Mouse (Mus musculus) adrenal gland, postnatal 10 days (tissue): ENCODE results near the gene Bsn. TPM values are rescaled to one million over a fixed set of nuclear protein-coding genes. Genes with fewer than 3 reads are reported as not detected.

Experiments
- DNase-seq: peaks from one replicate; pipeline ENCODE4 v3.0.0; 2021; ENCODE audit warnings: mixed read lengths
- long read RNA-seq, 2 experiments: library from polyadenylated mRNA; stranded (forward); transcript quantifications; one replicate each; pipeline ENCODE4 v2.0.0; 2021
- total RNA-seq, 2 experiments: library from RNA; stranded (reverse); gene quantifications; 2 replicates each; pipeline ENCODE4 v1.2.3; 2021

Gene Bsn
- total RNA-seq, result 1 to 10 TPM; 1.7 to 2.7 TPM
- long read RNA-seq, experiment 1, partial matches to known transcripts, result 0 of 1 reads
- long read RNA-seq, experiment 1, other reads (novel, unspliced or antisense), result 1 of 1 reads
- long read RNA-seq, experiment 2, partial matches to known transcripts, result 1 of 1 reads
- long read RNA-seq, experiment 2, other reads (novel, unspliced or antisense), result 0 of 1 reads

DNA sequence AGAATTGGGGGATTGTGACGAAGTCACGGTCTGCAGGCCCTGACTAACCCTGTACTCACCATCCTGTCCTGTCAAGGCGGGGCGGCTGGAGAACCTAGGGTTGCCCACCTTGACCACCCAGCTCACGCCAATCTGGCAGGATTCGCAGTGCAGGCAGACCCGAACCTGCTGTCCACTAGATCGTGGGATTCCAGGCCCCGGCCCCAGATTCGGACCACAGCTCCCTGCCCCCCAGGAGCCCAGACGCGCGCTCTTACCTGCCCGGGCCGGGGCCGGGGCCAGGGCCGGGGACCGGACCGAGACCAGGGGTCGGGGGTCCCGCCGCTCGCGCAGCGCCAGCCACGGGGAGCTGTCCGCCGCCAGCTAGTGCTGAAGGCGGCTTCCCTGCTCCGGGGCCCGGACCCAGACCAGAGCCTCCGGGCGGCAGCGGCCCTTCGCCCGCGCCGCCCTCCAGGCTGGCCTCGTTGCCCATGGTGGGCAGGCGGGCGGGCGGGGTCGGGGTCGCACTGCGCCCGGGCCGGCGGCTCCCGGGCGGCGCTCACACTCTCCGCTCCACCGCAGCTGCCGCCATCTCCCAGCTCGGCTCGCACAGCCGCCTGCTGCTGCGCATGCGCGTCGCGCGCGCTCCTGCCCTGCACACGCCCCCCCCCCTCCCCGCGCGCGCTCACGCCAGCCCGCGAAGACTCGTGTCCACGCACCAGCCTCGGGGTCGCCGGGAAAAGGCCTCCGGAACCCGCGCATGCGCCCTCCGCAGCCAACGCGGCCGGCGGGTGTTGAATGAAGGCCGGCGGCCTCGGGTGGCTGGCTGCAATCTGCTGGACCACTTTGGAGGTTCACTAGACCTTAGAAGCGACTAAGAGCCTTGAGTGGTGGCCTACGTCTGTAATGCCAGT lies at the start of gene Bsn:
TSS of gene Bsn (minus strand) at position 598 of the 893 bp plus-strand sequence.
- DNase-seq, result peak; percentile 83

GRCm38 (mm10) chr9:108239951-108240350 lies 49.8 kb upstream of the Bsn start:
- DNase-seq, result no peak

DNA sequence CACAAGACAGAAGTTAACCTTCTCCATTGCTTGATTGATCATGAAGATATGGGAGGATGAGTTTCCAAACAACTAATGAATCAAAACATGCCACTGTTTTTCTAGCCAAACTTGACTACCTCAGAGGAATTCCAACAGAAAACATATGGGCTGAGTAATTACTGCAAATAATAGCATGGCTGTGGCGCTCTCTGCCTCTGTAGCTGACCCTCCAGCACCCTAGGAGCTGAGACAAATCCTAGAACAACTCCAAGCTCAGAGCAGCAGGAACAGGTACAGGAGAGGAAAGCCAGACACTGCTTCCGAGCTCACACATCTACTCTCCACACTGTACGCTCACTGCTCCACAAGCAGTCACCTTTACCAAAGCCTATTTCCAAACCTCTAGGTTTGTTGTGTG lies 48.6 kb upstream of the Bsn start:
- DNase-seq, result no peak

- no peak for DNase-seq
Measured at GRCm38 (mm10) chr9:108238402-108238801, 48.2 kb upstream of the Bsn start.

- no peak for DNase-seq
Measured at GRCm38 (mm10) chr9:108234682-108235081, 44.5 kb upstream of the Bsn start.

DNA sequence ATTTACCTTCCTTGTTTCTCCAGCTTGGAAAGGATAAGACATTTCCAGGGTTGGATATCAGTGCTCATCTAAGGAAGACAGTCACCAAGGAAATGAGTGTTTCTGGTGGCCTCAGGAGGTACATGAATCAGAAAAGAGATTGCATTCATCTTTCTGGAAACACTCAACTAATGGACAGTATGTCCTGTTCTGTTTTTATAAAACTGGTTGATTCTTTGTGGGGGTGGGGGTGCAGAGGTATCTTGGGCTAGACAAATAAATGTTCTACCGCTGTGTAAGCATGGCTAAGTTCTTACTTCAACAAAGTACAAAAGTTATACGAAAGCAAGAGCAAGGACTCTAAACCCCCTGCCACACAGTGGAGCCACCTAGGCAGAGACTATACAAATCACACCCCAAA lies 42.7 kb upstream of the Bsn start:
- no peak for DNase-seq

- peak; percentile 42 for DNase-seq
Measured at GRCm38 (mm10) chr9:108227911-108228649, 37.9 kb upstream of the Bsn start.

GRCm38 (mm10) chr9:108225166-108225565 lies 35.0 kb upstream of the Bsn start:
- no peak for DNase-seq

DNA sequence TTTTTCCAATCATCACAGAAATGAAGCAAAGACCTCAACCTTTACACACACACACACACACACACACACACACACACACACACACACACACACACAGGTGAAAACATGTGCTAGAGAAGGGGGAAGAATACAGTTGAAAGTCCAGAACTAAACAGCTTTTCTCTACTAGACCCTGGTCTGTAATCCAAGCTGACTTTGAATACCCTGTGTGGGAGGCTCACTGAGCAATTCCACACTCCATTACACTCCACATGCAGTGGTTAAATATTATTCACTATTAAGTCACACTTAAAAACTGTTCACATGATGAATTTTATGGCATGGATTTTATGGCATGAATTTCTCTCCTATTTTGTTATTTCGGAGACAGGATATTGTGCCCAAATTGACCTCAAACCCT lies 33.4 kb upstream of the Bsn start:
- no peak for DNase-seq

GRCm38 (mm10) chr9:108221566-108221965 lies 31.4 kb upstream of the Bsn start:
- DNase-seq, result no peak

DNA sequence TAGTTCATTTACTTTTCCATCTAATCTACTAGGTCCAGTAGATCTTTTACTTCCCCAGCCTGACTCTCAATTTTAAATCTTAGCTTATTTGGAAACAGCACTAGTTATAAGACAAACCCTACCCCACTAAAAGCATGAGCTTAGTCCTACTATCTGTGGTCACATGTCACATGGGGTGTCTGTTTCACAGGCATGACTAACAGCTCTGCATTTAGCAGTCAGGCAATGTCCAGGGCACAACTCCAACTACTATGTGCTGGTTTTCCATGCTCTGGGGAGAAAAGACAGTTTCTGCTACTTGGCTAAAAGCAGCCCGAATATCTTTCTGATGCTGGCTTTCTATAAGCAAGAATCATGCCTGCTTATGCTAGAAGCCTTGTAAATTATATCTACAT lies 30.2 kb upstream of the Bsn start:
- DNase-seq, result peak; percentile 65

DNA sequence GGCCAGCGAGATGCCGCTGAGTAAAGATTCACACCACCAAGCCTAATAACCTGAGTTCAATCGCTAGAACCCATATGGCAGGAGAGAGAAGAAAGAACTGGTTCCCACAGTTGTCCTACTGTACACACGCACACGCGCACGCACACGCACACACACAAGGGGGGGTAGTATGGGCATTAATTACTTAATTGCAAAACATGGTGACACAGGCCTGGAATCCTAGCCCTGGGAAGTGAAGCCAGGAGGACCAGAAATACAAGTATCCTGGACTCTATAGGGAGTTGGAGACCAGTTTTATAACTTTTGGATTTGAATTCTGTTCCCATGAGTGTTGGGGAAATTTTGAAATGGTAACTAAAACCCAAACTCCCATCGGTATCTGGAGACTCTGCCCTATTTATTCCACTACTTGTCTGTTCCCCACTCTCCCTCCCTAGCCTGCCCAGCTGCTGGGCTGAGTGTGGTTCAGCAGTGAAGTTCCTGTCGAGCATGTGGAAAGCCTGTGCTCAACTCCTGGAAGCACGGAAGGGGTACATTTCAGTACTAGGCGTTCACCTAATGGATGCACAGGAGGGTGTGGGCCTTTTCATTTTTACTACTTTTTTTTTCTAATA lies 29.7 kb upstream of the Bsn start:
- peak; percentile 29 for DNase-seq

GRCm38 (mm10) chr9:108217936-108218543 lies 27.9 kb upstream of the Bsn start:
- DNase-seq, result no peak

- no peak for DNase-seq
Measured at GRCm38 (mm10) chr9:108217406-108217805, 27.2 kb upstream of the Bsn start.

GRCm38 (mm10) chr9:108213105-108213504 lies 22.9 kb upstream of the Bsn start:
- DNase-seq, result no peak

DNA sequence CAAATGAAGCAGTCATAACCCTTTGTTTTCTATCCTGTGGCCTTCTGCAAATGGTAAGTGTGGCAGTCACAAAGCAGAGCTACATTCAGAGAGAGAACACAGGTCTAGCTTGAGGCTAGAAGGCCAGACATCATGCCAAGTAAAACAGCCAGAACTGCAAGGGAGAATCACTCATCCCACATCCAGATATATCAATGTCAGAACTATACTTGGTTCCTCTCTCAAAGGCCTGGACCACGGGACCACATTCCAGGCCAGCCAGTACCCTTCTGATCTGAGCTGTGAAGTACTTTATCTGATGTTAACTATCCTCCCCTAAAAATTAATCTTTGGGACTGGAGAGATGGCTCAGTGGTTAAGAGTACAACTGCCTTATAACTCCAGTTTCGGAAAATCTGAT lies 22.2 kb upstream of the Bsn start:
- DNase-seq, result no peak

DNA sequence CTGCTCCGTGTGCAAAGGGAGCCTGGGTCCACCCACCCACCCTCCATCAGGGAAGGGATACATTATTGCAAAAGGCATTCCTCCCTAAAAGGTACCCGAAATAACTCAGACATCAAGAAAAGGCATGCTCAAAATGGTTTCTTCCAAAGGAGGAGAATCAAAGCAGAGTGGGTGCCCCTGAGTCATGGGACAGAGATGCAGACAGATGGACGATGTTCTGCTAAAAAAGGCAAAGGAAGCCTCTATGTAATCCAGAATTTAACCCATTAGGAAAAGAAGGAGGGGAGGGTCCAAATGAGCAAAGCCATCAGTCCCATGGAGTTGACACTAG lies 15.4 kb upstream of the Bsn start:
- DNase-seq, result no peak

GRCm38 (mm10) chr9:108204884-108205570 lies 14.8 kb upstream of the Bsn start:
- no peak for DNase-seq

DNA sequence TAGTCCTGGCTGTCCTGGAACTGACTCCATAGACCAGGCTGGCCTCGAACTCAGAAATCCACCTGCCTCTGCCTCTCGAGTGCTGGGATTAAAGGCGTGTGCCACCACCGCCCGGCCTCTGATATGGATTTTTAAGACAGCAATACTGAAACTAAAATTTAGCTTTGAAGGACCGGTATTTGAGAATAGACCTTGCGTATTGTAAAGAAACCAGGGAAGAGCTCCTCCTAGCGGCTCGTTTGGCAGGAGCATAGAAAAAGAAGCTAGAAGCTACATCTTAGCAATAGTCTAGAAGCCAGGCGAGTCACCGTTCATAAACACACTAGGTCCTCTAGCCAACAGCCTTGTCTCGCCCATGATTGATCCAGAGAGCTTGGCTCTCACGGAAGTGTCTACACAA lies 12.8 kb upstream of the Bsn start:
- peak; percentile 84 for DNase-seq

DNA sequence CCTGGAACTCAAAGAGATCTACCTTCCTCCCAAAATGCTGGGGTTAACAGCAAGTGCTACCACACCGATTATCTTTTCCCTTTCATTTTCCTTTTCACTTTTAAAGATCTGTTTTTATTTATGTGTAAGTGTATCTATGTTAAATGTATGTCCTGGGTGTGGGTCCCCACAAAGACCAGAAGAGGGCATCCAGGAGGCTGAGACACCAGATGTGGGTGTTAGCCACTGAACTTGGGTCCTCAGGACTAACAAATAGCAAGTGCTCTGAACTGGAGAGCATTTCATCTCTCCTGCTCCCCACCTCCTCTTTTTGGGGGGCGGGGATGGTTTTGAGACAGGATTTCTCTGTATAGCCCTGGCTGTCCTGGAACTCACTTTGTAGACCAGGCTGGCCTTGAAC lies 12.0 kb upstream of the Bsn start:
- no peak for DNase-seq

DNA sequence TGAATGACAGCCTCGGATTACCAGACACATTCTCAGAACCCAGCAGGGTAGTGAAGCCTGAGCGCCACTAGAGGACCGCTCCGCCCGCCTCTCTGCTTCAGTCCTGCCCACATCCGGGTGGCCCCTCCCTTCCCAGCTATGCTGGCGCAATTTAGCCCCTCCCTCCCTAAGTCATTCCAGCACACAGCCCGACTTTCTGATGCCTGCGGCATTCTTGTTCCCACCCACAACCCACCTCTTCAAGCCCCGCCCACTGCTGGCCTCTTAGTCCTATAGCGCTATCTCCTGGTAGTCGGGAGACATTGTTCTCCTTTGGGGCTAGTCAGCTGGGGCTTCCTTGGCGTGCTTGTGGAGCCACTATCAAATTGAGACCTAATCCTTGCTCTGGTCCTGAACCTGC lies 11.0 kb upstream of the Bsn start:
- peak; percentile 95 for DNase-seq

- no peak for DNase-seq
Measured at GRCm38 (mm10) chr9:108198621-108199020, 8.4 kb upstream of the Bsn start.
